Mouse (Mus musculus): ENCODE measurements at regions not wholly inside any gene's neighbourhood (a gene's known extent, or its start where the extent isn't known, plus 50 kb on each side); places are given as distances from the start of the nearest gene placed in this dataset.
A peak's percentile ranks its signal among the peaks of the same experiment; 100 is the strongest.
"Not testable (repeated sequence)": the region's sequence is repeated elsewhere in the genome, so short reads cannot be mapped to it uniquely, and the experiment has no call there.

DNA sequence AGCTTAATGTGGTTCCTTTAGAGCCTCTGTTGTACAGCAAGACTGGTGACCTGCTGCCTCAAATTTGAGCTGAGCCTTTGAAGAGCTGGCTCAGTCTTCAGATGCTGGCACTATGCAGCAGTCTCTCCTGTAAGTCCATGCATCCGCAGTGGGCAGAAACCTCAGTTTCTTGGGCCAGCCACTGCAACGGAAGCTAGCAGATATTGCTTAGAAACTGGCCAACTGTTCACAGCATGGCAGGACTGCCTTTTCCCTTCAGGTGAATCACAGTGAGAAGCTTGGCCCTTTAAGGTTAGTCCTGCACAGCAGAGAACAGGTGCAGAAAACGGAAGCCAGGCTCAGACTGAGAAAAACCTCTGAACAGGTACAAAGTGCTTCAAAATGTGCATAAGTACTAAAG is 1976.8 kb upstream of the G6pd2 start:
- 85% methylated on average over 3 of the region's 3 CpGs for WGBS

DNA sequence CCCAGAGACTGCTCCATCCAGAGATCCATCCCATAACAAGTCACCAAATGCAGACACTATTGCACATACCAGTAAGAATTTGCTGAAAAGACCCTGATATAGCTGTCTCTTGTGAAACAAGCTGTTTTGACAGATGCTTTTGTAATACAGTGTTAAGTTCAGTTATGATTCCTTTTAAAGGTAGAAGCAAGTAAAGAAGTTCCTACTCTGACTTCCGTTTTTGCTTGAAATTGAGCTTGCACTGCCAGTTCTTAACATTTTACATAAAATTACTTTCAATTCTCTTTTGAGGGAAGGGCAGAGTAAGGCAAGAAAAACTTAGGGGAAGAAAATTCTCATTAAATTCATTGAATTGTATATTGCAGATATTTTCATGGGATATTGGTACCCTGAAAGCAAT is 1962.9 kb upstream of the G6pd2 start:
- H3K4me2 ChIP-seq (replicated peaks) = no peak overlapping the region
- no peak for ATAC-seq (replicated peaks)
- H3K27me3 ChIP-seq = no peaks in the 10 kb centered on the region
- H3K9me3 ChIP-seq = no peaks in the 10 kb centered on the region
- no peaks in the 10 kb centered on the region for H3K4me1 ChIP-seq
- H3K9ac ChIP-seq (replicated peaks) = no peak overlapping the region
- no peaks in the 10 kb centered on the region for H3K36me3 ChIP-seq
- 75% methylated on average over 1 of the region's 1 CpGs for WGBS
- H3K27ac ChIP-seq (replicated peaks) = no peak overlapping the region
- H3K4me3 ChIP-seq = no peak overlapping the region

More for the DNA sequence above, 1976.8 kb upstream of the G6pd2 start:
- H3K27me3 ChIP-seq = no peaks in the 10 kb centered on the region
- H3K9ac ChIP-seq (replicated peaks) = no peak overlapping the region
- H3K36me3 ChIP-seq = no peaks in the 10 kb centered on the region
- H3K4me2 ChIP-seq (replicated peaks) = no peak overlapping the region
- H3K4me1 ChIP-seq = no peaks in the 10 kb centered on the region
- H3K27ac ChIP-seq (replicated peaks) = no peak overlapping the region
- no peaks in the 10 kb centered on the region for H3K9me3 ChIP-seq
- ATAC-seq (replicated peaks) = no peak
- no peak overlapping the region for H3K4me3 ChIP-seq

DNA sequence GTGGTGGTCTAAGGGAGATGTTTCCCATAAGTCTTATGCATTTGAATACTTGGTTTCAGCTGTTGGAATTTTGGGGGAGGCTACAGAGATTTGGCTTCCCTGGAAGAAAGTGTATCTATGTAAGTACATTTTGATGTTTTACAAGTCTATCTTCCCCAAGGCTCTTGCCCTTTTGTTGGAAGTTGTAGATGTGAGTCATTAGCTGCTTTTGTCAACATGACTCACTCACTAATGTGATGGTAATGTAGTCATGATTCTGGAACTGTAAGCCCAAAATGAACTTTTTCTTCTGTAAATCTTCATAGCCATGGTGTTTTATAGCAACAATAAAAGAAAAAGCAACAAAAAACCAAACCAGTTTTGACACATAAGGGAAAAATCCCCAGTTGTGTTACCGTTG is 1961.0 kb upstream of the G6pd2 start:
- H3K9me3 ChIP-seq = no peaks in the 10 kb centered on the region
- H3K4me1 ChIP-seq = no peaks in the 10 kb centered on the region
- no peak overlapping the region for H3K4me2 ChIP-seq (replicated peaks)
- H3K36me3 ChIP-seq = no peaks in the 10 kb centered on the region
- WGBS = 96% methylated on average over 1 of the region's 1 CpGs
- no peak overlapping the region for H3K27ac ChIP-seq (replicated peaks)
- H3K27me3 ChIP-seq = no peaks in the 10 kb centered on the region
- ATAC-seq (replicated peaks) = no peak
- H3K4me3 ChIP-seq = no peak overlapping the region
- H3K9ac ChIP-seq (replicated peaks) = no peak overlapping the region

DNA sequence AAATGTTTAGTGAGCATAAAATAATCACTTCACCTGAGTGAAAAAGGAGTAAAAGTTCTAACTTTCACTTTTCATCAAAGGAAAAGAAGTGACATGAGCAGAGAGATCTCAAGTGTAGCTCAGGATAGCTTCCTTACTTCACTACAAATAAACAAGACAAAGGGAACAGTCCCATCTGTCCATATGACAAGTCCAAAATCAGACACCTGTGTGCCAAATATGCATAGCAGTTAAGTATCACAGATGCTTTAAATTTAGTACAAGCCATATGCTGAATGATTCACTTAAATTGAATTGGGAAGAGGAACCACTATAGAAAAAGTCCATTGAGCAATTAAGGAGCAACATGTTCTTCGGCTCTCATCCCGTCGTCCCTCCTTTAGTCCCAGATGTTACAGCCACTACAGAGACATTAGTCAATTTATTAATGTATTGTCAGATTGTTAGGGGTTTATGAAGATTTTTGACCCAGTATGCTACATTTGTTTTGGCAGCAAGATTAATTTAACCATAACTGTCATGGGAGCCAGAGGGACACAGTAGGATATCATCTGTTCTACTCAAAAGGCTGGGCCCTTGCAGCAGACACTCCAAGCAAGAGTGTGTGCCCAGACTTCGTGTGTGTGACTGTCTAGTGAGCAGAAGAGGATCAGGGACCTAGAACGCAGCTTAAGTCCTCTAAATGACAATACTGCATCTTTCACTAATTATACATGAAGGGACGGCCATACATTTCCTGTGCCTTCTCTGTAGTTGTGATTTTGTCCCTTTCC is 1914.5 kb upstream of the G6pd2 start:
- Histone ChIP-seq H3K27ac (replicated peaks) (no peak overlapping the region), H3K4me3 (no peak overlapping the region), H3K27me3 (no peaks in the 10 kb centered on the region), H3K4me2 (replicated peaks) (no peak overlapping the region), H3K9me3 (no peaks in the 10 kb centered on the region), H3K36me3 (no peaks in the 10 kb centered on the region), H3K4me1 (no peaks in the 10 kb centered on the region), H3K9ac (replicated peaks) (no peak overlapping the region)
- ATAC-seq (replicated peaks) = no peak
- WGBS = 74% methylated on average over 6 of the region's 6 CpGs

DNA sequence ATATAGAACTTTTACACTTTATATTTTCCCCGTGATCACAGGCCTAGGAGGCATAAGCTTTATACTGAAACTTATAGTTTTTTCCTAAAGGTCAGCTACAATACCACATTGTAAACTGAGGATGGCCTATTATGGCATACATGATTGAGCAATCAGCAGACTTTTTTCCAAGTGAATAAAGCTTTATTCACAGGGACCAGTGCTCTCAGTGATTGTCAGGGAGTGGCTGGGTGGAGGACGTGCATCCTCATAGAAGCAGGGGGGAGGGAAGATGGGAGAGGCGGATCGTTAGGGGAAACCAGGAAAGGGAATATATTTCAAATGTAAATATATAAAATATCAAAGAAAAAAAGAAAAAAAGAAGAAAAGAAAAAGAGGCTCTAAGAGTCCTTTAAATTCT is 1886.7 kb upstream of the G6pd2 start:
- Histone ChIP-seq H3K9me3 (no peaks in the 10 kb centered on the region), H3K27me3 (no peaks in the 10 kb centered on the region), H3K27ac (replicated peaks) (no peak overlapping the region), H3K4me2 (replicated peaks) (no peak overlapping the region), H3K36me3 (no peaks in the 10 kb centered on the region), H3K4me1 (no peaks in the 10 kb centered on the region), H3K4me3 (no peak overlapping the region), H3K9ac (replicated peaks) (no peak overlapping the region)
- 45% methylated on average over 4 of the region's 4 CpGs for WGBS
- ATAC-seq (replicated peaks) = no peak

DNA sequence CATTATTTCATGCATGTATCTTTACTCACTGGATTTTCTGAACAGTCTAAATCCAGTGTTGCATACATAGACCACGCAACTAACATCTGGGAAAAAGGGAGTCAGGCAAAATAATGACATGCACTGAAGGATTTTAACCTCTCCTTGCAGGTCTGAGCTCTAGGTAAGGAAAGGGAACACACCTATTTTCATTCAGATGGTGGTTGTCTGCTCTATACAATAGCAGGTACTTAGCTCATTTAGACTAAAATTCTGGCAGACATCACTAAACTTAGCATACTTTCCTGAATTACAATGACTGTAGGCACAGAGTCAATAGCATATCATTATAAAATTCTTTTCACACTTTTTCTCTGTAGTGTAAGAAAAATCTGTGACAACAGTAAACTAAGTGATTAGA is 1867.8 kb upstream of the G6pd2 start:
- Histone ChIP-seq H3K27me3 (no peaks in the 10 kb centered on the region), H3K27ac (replicated peaks) (no peak overlapping the region), H3K9me3 (no peaks in the 10 kb centered on the region), H3K4me2 (replicated peaks) (no peak overlapping the region), H3K4me1 (no peaks in the 10 kb centered on the region), H3K9ac (replicated peaks) (no peak overlapping the region), H3K4me3 (no peak overlapping the region), H3K36me3 (no peaks in the 10 kb centered on the region)
- no peak for ATAC-seq (replicated peaks)
- 91% methylated on average over 1 of the region's 1 CpGs for WGBS

DNA sequence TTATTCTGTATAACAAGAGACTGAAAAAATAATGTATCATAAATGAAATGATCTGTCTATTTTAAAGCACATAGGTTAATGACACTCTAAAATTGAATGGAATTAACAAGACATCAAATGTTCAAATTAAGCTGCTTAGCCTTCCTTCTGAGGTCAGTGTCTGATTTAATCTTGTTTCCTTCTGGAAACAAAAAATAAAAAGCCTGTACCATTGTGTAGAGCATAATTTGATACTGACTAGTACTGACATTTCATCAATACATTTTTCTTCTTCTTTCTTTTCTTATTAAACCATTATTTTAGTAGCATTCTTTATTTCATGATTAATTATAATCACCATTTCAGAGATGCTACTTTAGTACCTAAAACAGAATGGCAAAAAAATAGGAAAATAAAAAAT is 1862.9 kb upstream of the G6pd2 start:
- Histone ChIP-seq H3K9ac (replicated peaks) (no peak overlapping the region), H3K4me3 (no peak overlapping the region), H3K9me3 (no peaks in the 10 kb centered on the region), H3K27ac (replicated peaks) (no peak overlapping the region), H3K36me3 (no peaks in the 10 kb centered on the region), H3K4me1 (no peaks in the 10 kb centered on the region), H3K4me2 (replicated peaks) (no peak overlapping the region), H3K27me3 (no peaks in the 10 kb centered on the region)
- ATAC-seq (replicated peaks) = no peak

DNA sequence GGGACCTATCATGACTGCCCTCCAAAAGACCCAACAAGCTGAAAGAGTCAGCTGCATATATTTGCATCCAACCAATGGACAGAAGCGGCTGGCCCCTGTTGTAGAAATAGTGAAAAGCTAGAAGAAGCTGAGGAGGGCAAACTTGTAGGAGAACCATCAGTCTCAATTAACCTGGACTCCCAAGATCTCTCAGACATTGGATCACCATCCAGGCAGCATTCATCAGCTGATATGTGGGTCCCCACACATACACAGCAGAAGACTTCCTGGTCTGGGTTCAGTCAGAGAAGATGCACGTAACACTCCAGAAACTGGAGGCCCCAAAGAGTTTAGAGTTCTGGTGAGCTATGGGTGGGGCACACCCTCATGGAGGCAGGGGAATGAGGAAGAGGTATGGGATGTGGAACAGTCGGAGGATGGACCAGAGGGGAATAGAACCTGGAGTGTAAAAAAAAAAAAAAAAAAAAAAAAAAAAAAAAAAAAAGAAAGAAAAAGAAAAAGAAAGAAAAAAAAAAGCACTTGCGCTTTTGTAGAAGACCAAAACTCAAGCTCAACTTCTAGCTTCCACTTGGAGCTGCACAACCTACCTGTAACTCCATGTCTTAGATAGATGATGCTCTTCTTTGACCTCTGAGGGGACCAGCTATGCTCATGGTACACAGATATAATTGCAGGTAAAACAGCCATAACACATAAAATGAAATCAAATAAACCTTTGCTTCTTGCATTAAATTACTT is 1860.6 kb upstream of the G6pd2 start:
- H3K9ac ChIP-seq (replicated peaks) = no peak overlapping the region
- H3K27me3 ChIP-seq = no peaks in the 10 kb centered on the region
- H3K4me1 ChIP-seq = no peaks in the 10 kb centered on the region
- no peak overlapping the region for H3K27ac ChIP-seq (replicated peaks)
- no peaks in the 10 kb centered on the region for H3K36me3 ChIP-seq
- ATAC-seq (replicated peaks) = no peak
- no peaks in the 10 kb centered on the region for H3K9me3 ChIP-seq
- H3K4me3 ChIP-seq = no peak overlapping the region
- H3K4me2 ChIP-seq (replicated peaks) = no peak overlapping the region
- WGBS = 88% methylated on average over 4 of the region's 4 CpGs

DNA sequence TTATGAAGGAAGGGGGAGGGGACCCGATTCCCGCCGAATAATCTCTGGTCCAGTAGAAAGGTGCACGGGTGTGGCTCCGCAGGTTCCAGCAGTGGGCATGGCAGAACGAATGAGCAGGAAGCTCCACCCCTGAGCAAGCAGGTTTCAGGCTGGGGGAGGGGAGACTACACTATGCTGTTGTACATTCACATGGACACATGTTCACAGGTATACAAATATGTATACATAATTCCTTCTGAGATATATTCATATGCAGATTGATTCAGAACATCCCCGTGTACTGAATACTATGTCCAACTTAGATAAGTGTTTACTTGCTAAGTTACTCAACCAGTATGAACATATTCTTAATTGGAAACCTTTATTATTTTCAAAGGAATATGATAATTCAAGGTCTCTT is 1852.4 kb upstream of the G6pd2 start:
- H3K9ac ChIP-seq (replicated peaks) = not testable (repeated sequence)

DNA sequence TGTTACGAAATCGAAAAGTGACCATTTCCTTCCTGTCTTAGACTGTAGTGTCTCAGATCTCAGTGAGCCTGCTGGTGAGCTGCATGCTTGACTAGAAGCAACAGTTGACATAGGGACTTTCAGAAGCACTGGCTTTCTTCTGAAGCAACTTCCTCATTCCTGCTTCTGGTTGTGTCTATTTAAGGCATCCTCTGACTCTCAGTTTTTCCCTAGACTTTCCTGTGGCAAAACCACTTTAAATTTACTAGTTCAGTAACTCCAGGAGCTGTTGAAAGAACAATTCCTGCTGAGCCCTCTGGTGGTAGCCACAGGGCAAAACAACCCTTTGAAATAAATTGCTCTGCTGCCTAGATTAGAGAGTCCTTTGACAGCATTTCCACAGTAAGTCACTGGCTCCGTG is 1811.9 kb upstream of the G6pd2 start:
- H3K4me3 ChIP-seq = no peak overlapping the region
- no peaks in the 10 kb centered on the region for H3K9me3 ChIP-seq
- H3K27ac ChIP-seq (replicated peaks) = no peak overlapping the region
- peak; percentile 57; the same call in 1 of the 2 replicates for ATAC-seq (replicated peaks)
- H3K4me1 ChIP-seq = no peaks in the 10 kb centered on the region
- no peaks in the 10 kb centered on the region for H3K27me3 ChIP-seq
- H3K9ac ChIP-seq (replicated peaks) = no peak overlapping the region
- no peak overlapping the region for H3K4me2 ChIP-seq (replicated peaks)
- H3K36me3 ChIP-seq = no peaks in the 10 kb centered on the region
- 80% methylated on average over 3 of the region's 3 CpGs for WGBS

More for the DNA sequence above, 1852.4 kb upstream of the G6pd2 start:
- 84% methylated on average over 7 of the region's 7 CpGs for WGBS
- not testable (repeated sequence) for H3K9me3 ChIP-seq; ATAC-seq (replicated peaks); H3K4me1 ChIP-seq; H3K27ac ChIP-seq (replicated peaks); H3K4me2 ChIP-seq (replicated peaks); H3K4me3 ChIP-seq; H3K27me3 ChIP-seq; H3K36me3 ChIP-seq

DNA sequence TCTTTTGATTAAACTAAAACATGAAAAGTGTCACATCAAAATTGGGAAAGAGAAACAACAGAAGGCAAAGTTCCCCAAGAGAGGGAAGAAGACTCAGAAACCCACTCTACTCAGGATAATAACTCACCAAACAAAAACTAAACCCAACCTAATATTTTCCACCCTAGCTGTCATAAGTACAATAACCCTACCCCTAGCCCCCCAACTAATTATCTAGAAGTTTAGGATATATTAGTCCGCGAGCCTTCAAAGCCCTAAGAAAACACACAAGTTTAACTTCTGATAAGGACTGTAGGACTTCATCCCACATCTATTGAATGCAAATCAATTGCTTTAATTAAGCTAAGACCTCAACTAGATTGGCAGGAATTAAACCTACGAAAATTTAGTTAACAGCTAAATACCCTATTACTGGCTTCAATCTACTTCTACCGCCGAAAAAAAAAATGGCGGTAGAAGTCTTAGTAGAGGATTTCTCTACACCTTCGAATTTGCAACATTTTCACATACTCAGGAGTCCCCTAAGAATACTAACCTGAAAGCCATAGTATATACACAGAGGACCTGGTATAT is 1765.9 kb upstream of the G6pd2 start:
- H3K36me3 ChIP-seq; H3K27me3 ChIP-seq; H3K4me3 ChIP-seq; H3K27ac ChIP-seq (replicated peaks); H3K9ac ChIP-seq (replicated peaks); H3K4me1 ChIP-seq; H3K4me2 ChIP-seq (replicated peaks); H3K9me3 ChIP-seq: not testable (repeated sequence)
- peak; percentile 100 for ATAC-seq (replicated peaks)
- WGBS = 90% methylated on average over 7 of the region's 7 CpGs

DNA sequence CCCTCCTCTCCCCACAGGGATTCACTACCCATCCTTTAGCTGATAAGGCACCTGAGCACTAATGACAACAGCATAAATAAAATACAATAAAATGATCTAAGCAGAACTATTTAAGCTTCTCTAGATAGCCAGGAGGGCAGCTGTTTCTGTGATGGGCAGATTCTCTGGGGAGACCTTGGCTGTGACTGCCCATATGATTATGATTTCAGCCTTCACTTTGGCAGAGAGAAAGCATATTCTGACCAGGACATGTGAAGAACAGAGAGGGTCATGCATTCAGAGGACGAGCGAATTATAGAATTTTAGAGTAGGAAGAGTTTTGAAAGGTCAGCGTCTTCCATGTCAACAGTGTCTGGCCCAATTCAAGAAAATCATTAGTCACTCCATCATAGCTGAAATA is 1759.6 kb upstream of the G6pd2 start:
- no peak overlapping the region for H3K9ac ChIP-seq (replicated peaks)
- no peaks in the 10 kb centered on the region for H3K36me3 ChIP-seq
- no peak for ATAC-seq (replicated peaks)
- H3K9me3 ChIP-seq = no peaks in the 10 kb centered on the region
- H3K27ac ChIP-seq (replicated peaks) = no peak overlapping the region
- no peaks in the 10 kb centered on the region for H3K4me1 ChIP-seq
- no peaks in the 10 kb centered on the region for H3K27me3 ChIP-seq
- H3K4me2 ChIP-seq (replicated peaks) = no peak overlapping the region
- no peak overlapping the region for H3K4me3 ChIP-seq
- 89% methylated on average over 3 of the region's 3 CpGs for WGBS
